Mouse (Mus musculus): ENCODE results near the gene Gja5. TPM values are rescaled to one million over a fixed set of nuclear protein-coding genes. Genes with fewer than 3 reads are reported as not detected.
"Not testable (repeated sequence)": the region's sequence is repeated elsewhere in the genome, so short reads cannot be mapped to it uniquely, and the experiment has no call there.

Gja5 gene
- total RNA-seq, 1 experiment, result 0.13 TPM

- no peaks in the 10 kb centered on the region for H3K9me3 ChIP-seq (ENCODE audit: control insufficient read depth, insufficient read depth, low read depth, low read length)
- in situ Hi-C loops (cut with MboI; ENCODE audit: low sequenced_read_pairs in 2 of 2, unreplicated experiment in 2 of 2), result no loop called here
- no peak overlapping the region for H3K27ac ChIP-seq (ENCODE audit: insufficient read depth, low read depth, low read length, poor library complexity, severe bottlenecking)
- no peak for TF ChIP-seq ZNF384 (IDR thresholded peaks at IDR 0.05; ENCODE audit: low read depth, low read length)
- TF ChIP-seq CHD2 (IDR thresholded peaks at IDR 0.05; ENCODE audit: low read depth, low read length), result no peak
- no peak for TF ChIP-seq HCFC1 (IDR thresholded peaks at IDR 0.05; ENCODE audit: borderline replicate concordance, insufficient read depth, low read length)
- no peak for TF ChIP-seq MAFK (IDR thresholded peaks at IDR 0.05; ENCODE audit: insufficient read depth, low read depth, low read length)
- TF ChIP-seq ZC3H11A (IDR thresholded peaks at IDR 0.05; ENCODE audit: borderline replicate concordance, low read depth, low read length), result no peak
- no peak overlapping the region for H3K4me3 ChIP-seq (ENCODE audit: insufficient read depth in 1 of 2, low read depth in 1 of 2, low read length in 2 of 2, poor library complexity in 1 of 2, severe bottlenecking in 1 of 2)
- H3K9ac ChIP-seq (ENCODE audit: insufficient read depth, low read depth, low read length, poor library complexity, severe bottlenecking), result no peak overlapping the region
- DNase-seq (ENCODE audit: low read depth, low spot score), result no peak
- H3K4me1 ChIP-seq (ENCODE audit: control insufficient read depth in 2 of 2, insufficient read depth in 2 of 2, low read length in 2 of 2, poor library complexity in 1 of 2), result no peaks in the 10 kb centered on the region
- no peaks in the 10 kb centered on the region for H3K36me3 ChIP-seq (ENCODE audit: control insufficient read depth, insufficient read depth, low read length, poor library complexity, severe bottlenecking)
These were observed 196.5 kb downstream of the Gja5 start for GRCm38 (mm10) chr3:97100784-97101641.

- H3K9me3 ChIP-seq (ENCODE audit: control insufficient read depth, insufficient read depth, low read depth, low read length); DNase-seq (ENCODE audit: low read depth, low spot score); in situ Hi-C loops (cut with MboI; ENCODE audit: low sequenced_read_pairs in 2 of 2, unreplicated experiment in 2 of 2); H3K27ac ChIP-seq (ENCODE audit: insufficient read depth, low read depth, low read length, poor library complexity, severe bottlenecking); H3K4me3 ChIP-seq (ENCODE audit: insufficient read depth in 1 of 2, low read depth in 1 of 2, low read length in 2 of 2, poor library complexity in 1 of 2, severe bottlenecking in 1 of 2); H3K9ac ChIP-seq (ENCODE audit: insufficient read depth, low read depth, low read length, poor library complexity, severe bottlenecking); H3K4me1 ChIP-seq (ENCODE audit: control insufficient read depth in 2 of 2, insufficient read depth in 2 of 2, low read length in 2 of 2, poor library complexity in 1 of 2); H3K36me3 ChIP-seq (ENCODE audit: control insufficient read depth, insufficient read depth, low read length, poor library complexity, severe bottlenecking): not testable (repeated sequence)
These were observed 199.5 kb downstream of the Gja5 start for GRCm38 (mm10) chr3:97103946-97104345.

- Histone ChIP-seq H3K4me1 (ENCODE audit: control insufficient read depth in 2 of 2, insufficient read depth in 2 of 2, low read length in 2 of 2, poor library complexity in 1 of 2) (no peaks in the 10 kb centered on the region), H3K9me3 (ENCODE audit: control insufficient read depth, insufficient read depth, low read depth, low read length) (0 out of 2 replicates have a peak, but pooled peaks cover 6% of the 10 kb centered on the region), H3K4me3 (ENCODE audit: insufficient read depth in 1 of 2, low read depth in 1 of 2, low read length in 2 of 2, poor library complexity in 1 of 2, severe bottlenecking in 1 of 2) (no peak overlapping the region), H3K9ac (ENCODE audit: insufficient read depth, low read depth, low read length, poor library complexity, severe bottlenecking) (no peak overlapping the region), H3K27ac (ENCODE audit: insufficient read depth, low read depth, low read length, poor library complexity, severe bottlenecking) (no peak overlapping the region), H3K36me3 (ENCODE audit: control insufficient read depth, insufficient read depth, low read length, poor library complexity, severe bottlenecking) (no peaks in the 10 kb centered on the region)
- in situ Hi-C loops (cut with MboI; ENCODE audit: low sequenced_read_pairs in 2 of 2, unreplicated experiment in 2 of 2), result no loop called here
- DNase-seq (ENCODE audit: low read depth, low spot score), result no peak
- TF ChIP-seq MAFK (IDR thresholded peaks at IDR 0.05; ENCODE audit: insufficient read depth, low read depth, low read length) (no peak), ZC3H11A (IDR thresholded peaks at IDR 0.05; ENCODE audit: borderline replicate concordance, low read depth, low read length) (no peak), HCFC1 (IDR thresholded peaks at IDR 0.05; ENCODE audit: borderline replicate concordance, insufficient read depth, low read length) (no peak), CHD2 (IDR thresholded peaks at IDR 0.05; ENCODE audit: low read depth, low read length) (no peak), ZNF384 (IDR thresholded peaks at IDR 0.05; ENCODE audit: low read depth, low read length) (no peak)
These were observed 200.4 kb downstream of the Gja5 start for GRCm38 (mm10) chr3:97104696-97105430.

GRCm38 (mm10) chr3:97117511-97117910 is 213.0 kb downstream of the Gja5 start:
- Histone ChIP-seq H3K4me3 (ENCODE audit: insufficient read depth in 1 of 2, low read depth in 1 of 2, low read length in 2 of 2, poor library complexity in 1 of 2, severe bottlenecking in 1 of 2) (no peak overlapping the region), H3K36me3 (ENCODE audit: control insufficient read depth, insufficient read depth, low read length, poor library complexity, severe bottlenecking) (no peaks in the 10 kb centered on the region), H3K9ac (ENCODE audit: insufficient read depth, low read depth, low read length, poor library complexity, severe bottlenecking) (no peak overlapping the region), H3K27ac (ENCODE audit: insufficient read depth, low read depth, low read length, poor library complexity, severe bottlenecking) (no peak overlapping the region), H3K9me3 (ENCODE audit: control insufficient read depth, insufficient read depth, low read depth, low read length) (no peaks in the 10 kb centered on the region), H3K4me1 (ENCODE audit: control insufficient read depth in 2 of 2, insufficient read depth in 2 of 2, low read length in 2 of 2, poor library complexity in 1 of 2) (no peaks in the 10 kb centered on the region)
- TF ChIP-seq MAFK (IDR thresholded peaks at IDR 0.05; ENCODE audit: insufficient read depth, low read depth, low read length) (no peak), ZC3H11A (IDR thresholded peaks at IDR 0.05; ENCODE audit: borderline replicate concordance, low read depth, low read length) (no peak), HCFC1 (IDR thresholded peaks at IDR 0.05; ENCODE audit: borderline replicate concordance, insufficient read depth, low read length) (no peak), CHD2 (IDR thresholded peaks at IDR 0.05; ENCODE audit: low read depth, low read length) (no peak), ZNF384 (IDR thresholded peaks at IDR 0.05; ENCODE audit: low read depth, low read length) (no peak)
- DNase-seq (ENCODE audit: low read depth, low spot score), result no peak
- in situ Hi-C loops (cut with MboI; ENCODE audit: low sequenced_read_pairs in 2 of 2, unreplicated experiment in 2 of 2), result no loop called here
